Comparison of ENCODE assay signal across 8 mouse cellular contexts in the genomic region with DNA sequence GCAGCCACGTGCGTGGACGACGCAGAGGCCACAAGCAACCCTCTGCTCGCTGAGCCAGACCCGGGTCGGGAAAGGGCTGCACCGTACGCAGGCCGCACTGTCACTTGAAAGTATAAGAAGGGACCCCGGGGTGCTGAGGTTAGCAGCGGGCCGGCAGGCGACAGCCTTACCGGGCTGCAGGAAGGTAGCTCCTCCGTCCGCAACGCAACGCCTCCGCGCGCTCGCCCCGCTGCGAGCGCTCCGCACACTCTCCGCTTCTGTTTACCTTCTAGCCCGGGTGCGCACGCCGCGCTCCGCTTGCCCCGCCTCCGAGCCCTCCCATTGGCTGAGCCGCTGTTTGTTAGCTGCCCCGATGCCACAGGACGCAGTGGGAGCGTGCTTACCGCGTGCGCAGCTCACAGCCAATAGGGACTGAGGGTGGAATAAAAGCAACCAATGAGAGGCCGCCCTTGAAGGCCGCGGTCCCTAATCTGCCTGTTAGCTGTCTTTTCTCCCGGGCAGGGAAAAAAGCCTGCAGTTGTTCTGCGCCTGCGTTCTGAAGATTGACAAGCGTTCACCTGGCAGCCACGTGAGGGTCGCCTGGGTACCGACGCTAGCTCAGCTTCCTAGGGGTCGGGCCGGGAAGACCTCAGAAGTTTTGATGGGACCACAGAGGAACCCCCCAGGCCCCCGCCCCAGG. TPM values are rescaled to one million over a fixed set of nuclear protein-coding genes. Genes with fewer than 3 reads are reported as not detected.
A peak's percentile ranks its signal among the peaks of the same experiment; 100 is the strongest.
DNase-seq lines count a peak whose midpoint lies in the region; ATAC-seq and TF ChIP-seq lines count a peak whose summit lies in the region.

No protein-coding gene starts in this region.

- H3K9ac ChIP-seq in embryonic facial prominence, embryonic 15.5 days: peak overlapping the region; percentile 39
- H3K9ac ChIP-seq in kidney, embryonic 14.5 days (ENCODE audit: low read depth, low read length): peak overlapping the region; percentile 47; the same call in 1 of the 2 replicates
- peak overlapping the region; percentile 42 for H3K9ac ChIP-seq in limb, embryonic 15.5 days

- TF ChIP-seq POLR2A in bone marrow, adult 2 months (IDR thresholded peaks at IDR 0.05; ENCODE audit: borderline replicate concordance, control insufficient read depth, low read depth, low read length): peak; percentile 77; the same call in 1 of the 2 replicates

- no peaks in the 10 kb centered on the region for H3K27me3 ChIP-seq in embryonic facial prominence, embryonic 15.5 days
- H3K27me3 ChIP-seq in kidney, embryonic 14.5 days (ENCODE audit: control insufficient read depth, insufficient read depth, low read length): no peaks in the 10 kb centered on the region
- H3K27me3 ChIP-seq in limb, embryonic 15.5 days: 0 out of 2 replicates have a peak, but pooled peaks cover 2% of the 10 kb centered on the region

- H3K4me1 ChIP-seq in bone marrow, adult 2 months (ENCODE audit: control insufficient read depth, insufficient read depth, low read length): peaks cover 10% of the 10 kb centered on the region
- peaks cover 13% of the 10 kb centered on the region; the same call in 1 of the 2 replicates for H3K4me1 ChIP-seq in embryonic facial prominence, embryonic 15.5 days
- peaks cover 5% of the 10 kb centered on the region; the same call in 1 of the 2 replicates for H3K4me1 ChIP-seq in kidney, embryonic 14.5 days (ENCODE audit: control insufficient read depth, insufficient read depth, low read length)
- H3K4me1 ChIP-seq in limb, embryonic 15.5 days: peaks cover 16% of the 10 kb centered on the region

- H3K27ac ChIP-seq in bone marrow, adult 2 months (ENCODE audit: control insufficient read depth, insufficient read depth, low read depth, low read length, poor library complexity): peak overlapping the region; percentile 23
- H3K27ac ChIP-seq in embryonic facial prominence, embryonic 15.5 days (replicated peaks): peak overlapping the region; percentile 35; the same call in 1 of the 2 replicates
- H3K27ac ChIP-seq in kidney, embryonic 14.5 days (ENCODE audit: low read depth, low read length): no peak overlapping the region
- H3K27ac ChIP-seq in limb, embryonic 15.5 days: no peak overlapping the region

- TF ChIP-seq CTCF in bone marrow, adult 2 months (IDR thresholded peaks at IDR 0.05; ENCODE audit: control insufficient read depth, insufficient read depth, low read length): 0 out of 2 replicates have a peak, but pooled peaks have one; percentile 1

- peak overlapping the region; percentile 78 for H3K4me3 ChIP-seq in bone marrow, adult 2 months (replicated peaks; ENCODE audit: control insufficient read depth, low read depth, low read length)
- peak overlapping the region; percentile 77 for H3K4me3 ChIP-seq in embryonic facial prominence, embryonic 15.5 days (replicated peaks)
- peak overlapping the region; percentile 50 for H3K4me3 ChIP-seq in kidney, embryonic 14.5 days (ENCODE audit: low read length)
- H3K4me3 ChIP-seq in limb, embryonic 15.5 days: peak overlapping the region; percentile 66

- WGBS in bone marrow, adult 2 months: 1% methylated on average over 57 of the region's 57 CpGs
- WGBS in embryonic facial prominence, embryonic 15.5 days: under 1% methylated on average over 57 of the region's 57 CpGs
- under 1% methylated on average over 57 of the region's 57 CpGs for WGBS in kidney, embryonic 14.5 days
- under 1% methylated on average over 57 of the region's 57 CpGs for WGBS in limb, embryonic 15.5 days

- H3K36me3 ChIP-seq in embryonic facial prominence, embryonic 15.5 days: no peaks in the 10 kb centered on the region
- H3K36me3 ChIP-seq in kidney, embryonic 14.5 days (ENCODE audit: control insufficient read depth, insufficient read depth, low read length): no peaks in the 10 kb centered on the region
- H3K36me3 ChIP-seq in limb, embryonic 15.5 days: no peaks in the 10 kb centered on the region

- peak; percentile 98 for DNase-seq in 416B (ENCODE audit: low read depth)
- DNase-seq in heart, adult 9 months (ENCODE audit: low spot score in 2 of 2): peak; percentile 98 to 99
- peak; percentile 91 to 95 for DNase-seq in monocyte, adult 2 months (ENCODE audit: low read depth in 1 of 2, low spot score in 2 of 2)
- DNase-seq in spleen, postnatal 36 days (ENCODE audit: low spot score in 2 of 2): peak; percentile 97 to 98

- peak; percentile 99 for ATAC-seq in embryonic facial prominence, embryonic 15.5 days (ENCODE audit: insufficient number of reproducible peaks, low FRiP score, low TSS enrichment, low read depth)
- peak; percentile 100 for ATAC-seq in kidney, embryonic 14.5 days (ENCODE audit: low FRiP score, low TSS enrichment)
- peak; percentile 98 for ATAC-seq in limb, embryonic 15.5 days (ENCODE audit: insufficient number of reproducible peaks, low FRiP score, low TSS enrichment, low read depth)

- no peaks in the 10 kb centered on the region for H3K9me3 ChIP-seq in embryonic facial prominence, embryonic 15.5 days (replicated peaks)
- no peaks in the 10 kb centered on the region for H3K9me3 ChIP-seq in kidney, embryonic 14.5 days (ENCODE audit: control insufficient read depth, low read length)
- H3K9me3 ChIP-seq in limb, embryonic 15.5 days: no peaks in the 10 kb centered on the region

- H3K4me2 ChIP-seq in embryonic facial prominence, embryonic 15.5 days (replicated peaks): peak overlapping the region; percentile 92
- H3K4me2 ChIP-seq in kidney, embryonic 14.5 days (replicated peaks; ENCODE audit: low read depth, low read length): peak overlapping the region; percentile 71
- peak overlapping the region; percentile 90 for H3K4me2 ChIP-seq in limb, embryonic 15.5 days

RNA-seq across cellular contexts. Expression of gene Coq8a, which starts 3.6 kb away (rescaled TPM):
- 7.7 and 8.2 TPM in 2 replicates for polyA plus RNA-seq in bone marrow, adult 2 months (2011; ENCODE audit: insufficient read depth, insufficient read length, low replicate concordance, missing spikeins)
- 11.8 and 12.1 TPM in 2 replicates for polyA plus RNA-seq in embryonic facial prominence, embryonic 15.5 days (2015; fragmentation: Nextera tagmentation; extraction: Ambion mirVana)
- polyA plus RNA-seq in kidney, embryonic 14.5 days (2014; fragmentation: Nextera tagmentation; extraction: Ambion mirVana): 6.0 and 10.4 TPM in 2 replicates
- polyA plus RNA-seq in limb, embryonic 15.5 days (2015; fragmentation: Nextera tagmentation; extraction: Ambion mirVana): 9.6 and 19.1 TPM in 2 replicates

Comparison
In these comparisons a context has a peak if more than half of its experiments do, and no peak if none do; other contexts are left out.
1. H3K27ac ChIP-seq: peak in bone marrow, adult 2 months (single experiment) and embryonic facial prominence, embryonic 15.5 days (single experiment); none in kidney, embryonic 14.5 days (single experiment) and limb, embryonic 15.5 days (single experiment).
2. Peak in every context shown above with its lines, with median percentiles within 50 percentile points of each other: DNase-seq, H3K4me3 ChIP-seq, ATAC-seq, H3K4me2 ChIP-seq and H3K9ac ChIP-seq.